Mouse (Mus musculus) embryonic facial prominence, embryonic 15.5 days (tissue): ENCODE measurements at regions not wholly inside any gene's neighbourhood (a gene's known extent, or its start where the extent isn't known, plus 50 kb on each side); places are given as distances from the start of the nearest gene placed in this dataset.

Experiments used
- ATAC-seq: fragments of 200-750 bp; cut with Nextera tagmentation; 2 replicates; pipeline ENCODE4 v1.8.0; 2017; ENCODE audit warnings: low read depth, moderate TSS enrichment; ENCODE audit not compliant: insufficient number of reproducible peaks, low FRiP score, low TSS enrichment
- H3K27ac ChIP-seq: fragments of 300-500 bp; sonication (generic); replicated peaks from 2 replicates; pipeline ENCODE4 v1.5.1; 2015; ENCODE audit warnings: mild to moderate bottlenecking, inconsistent platforms
- H3K27me3 ChIP-seq: fragments of 300-500 bp; sonication (generic); 2 replicates; pipeline ENCODE4 v1.6.1; 2015; ENCODE audit warnings: inconsistent platforms
- H3K36me3 ChIP-seq: fragments of 300-500 bp; sonication (generic); 2 replicates; pipeline ENCODE4 v1.6.1; 2015; ENCODE audit warnings: mild to moderate bottlenecking, inconsistent platforms
- H3K4me1 ChIP-seq: fragments of 300-500 bp; sonication (generic); 2 replicates; pipeline ENCODE4 v1.6.1; 2015; ENCODE audit warnings: inconsistent platforms
- H3K4me2 ChIP-seq: fragments of 300-500 bp; sonication (generic); replicated peaks from 2 replicates; pipeline ENCODE4 v1.6.1; 2015; ENCODE audit warnings: mild to moderate bottlenecking, inconsistent platforms
- H3K4me3 ChIP-seq: fragments of 300-500 bp; sonication (generic); replicated peaks from 2 replicates; pipeline ENCODE4 v1.5.1; 2015; ENCODE audit warnings: mild to moderate bottlenecking, inconsistent platforms
- H3K9ac ChIP-seq: fragments of 300-500 bp; sonication (generic); 2 replicates; pipeline ENCODE4 v1.6.1; 2015; ENCODE audit warnings: inconsistent platforms
- H3K9me3 ChIP-seq: fragments of 300-500 bp; sonication (generic); replicated peaks from 2 replicates; pipeline ENCODE4 v1.6.1; 2016; ENCODE audit warnings: inconsistent platforms
- WGBS: fragments of 180-500 bp; shearing (Covaris S2); methylation state at CpG from one replicate; pipeline ENCODE4 v1.1.7; 2015; 5-methylcytosine and 5-hydroxymethylcytosine counted together

- H3K27me3 ChIP-seq: no peaks in the 10 kb centered on the region
- peak overlapping the region; percentile 5; the same call in 1 of the 2 replicates for H3K27ac ChIP-seq
- no peak overlapping the region for H3K4me2 ChIP-seq
- H3K36me3 ChIP-seq: no peaks in the 10 kb centered on the region
- no peak for ATAC-seq
- H3K9me3 ChIP-seq: no peaks in the 10 kb centered on the region
- 65% methylated on average over 2 of the region's 2 CpGs for WGBS
- no peak overlapping the region for H3K9ac ChIP-seq
- H3K4me1 ChIP-seq: peaks cover 12% of the 10 kb centered on the region; the same call in 1 of the 2 replicates
- H3K4me3 ChIP-seq: no peak overlapping the region
Observed at GRCm38 (mm10) chr12:70649691-70650090, 175.6 kb upstream of the Frmd6 start.

GRCm38 (mm10) chr12:70650470-70650869, 174.8 kb upstream of the Frmd6 start:
- no peaks in the 10 kb centered on the region for H3K36me3 ChIP-seq

GRCm38 (mm10) chr12:70652751-70653150, 172.6 kb upstream of the Frmd6 start:
- no peak overlapping the region for H3K9ac ChIP-seq
- H3K4me1 ChIP-seq: peaks cover 18% of the 10 kb centered on the region
- no peak overlapping the region for H3K4me2 ChIP-seq
- H3K27ac ChIP-seq: no peak overlapping the region
- no peaks in the 10 kb centered on the region for H3K9me3 ChIP-seq
- no peak overlapping the region for H3K4me3 ChIP-seq
- no peaks in the 10 kb centered on the region for H3K27me3 ChIP-seq
- H3K36me3 ChIP-seq: no peaks in the 10 kb centered on the region
- WGBS: 88% methylated on average over 3 of the region's 3 CpGs
- ATAC-seq: no peak

More at GRCm38 (mm10) chr12:70650470-70650869, 174.8 kb upstream of the Frmd6 start:
- Histone ChIP-seq H3K4me2 (no peak overlapping the region), H3K4me1 (peaks cover 12% of the 10 kb centered on the region; the same call in 1 of the 2 replicates), H3K9me3 (no peaks in the 10 kb centered on the region), H3K9ac (no peak overlapping the region), H3K27me3 (no peaks in the 10 kb centered on the region), H3K27ac (no peak overlapping the region), H3K4me3 (no peak overlapping the region)
- 54% methylated on average over 4 of the region's 4 CpGs for WGBS
- ATAC-seq: no peak

GRCm38 (mm10) chr12:70653971-70654370, 171.3 kb upstream of the Frmd6 start:
- 81% methylated on average over 8 of the region's 8 CpGs for WGBS
- Histone ChIP-seq H3K27me3 (no peaks in the 10 kb centered on the region), H3K9me3 (no peaks in the 10 kb centered on the region), H3K4me3 (no peak overlapping the region), H3K36me3 (no peaks in the 10 kb centered on the region), H3K27ac (no peak overlapping the region), H3K9ac (no peak overlapping the region), H3K4me1 (peaks cover 14% of the 10 kb centered on the region), H3K4me2 (no peak overlapping the region)
- ATAC-seq: no peak

GRCm38 (mm10) chr12:70654546-70654945, 170.8 kb upstream of the Frmd6 start:
- no peak overlapping the region for H3K4me2 ChIP-seq
- no peak for ATAC-seq
- H3K9me3 ChIP-seq: no peaks in the 10 kb centered on the region
- no peaks in the 10 kb centered on the region for H3K36me3 ChIP-seq
- WGBS: 59% methylated on average over 3 of the region's 3 CpGs
- H3K27me3 ChIP-seq: no peaks in the 10 kb centered on the region
- H3K9ac ChIP-seq: no peak overlapping the region
- no peak overlapping the region for H3K27ac ChIP-seq
- no peak overlapping the region for H3K4me3 ChIP-seq
- peaks cover 14% of the 10 kb centered on the region for H3K4me1 ChIP-seq

- H3K27me3 ChIP-seq: no peaks in the 10 kb centered on the region
- H3K9me3 ChIP-seq: no peaks in the 10 kb centered on the region
- no peak overlapping the region for H3K9ac ChIP-seq
- H3K4me3 ChIP-seq: no peak overlapping the region
- ATAC-seq: no peak
- no peak overlapping the region for H3K27ac ChIP-seq
- 87% methylated on average over 2 of the region's 2 CpGs for WGBS
- no peaks in the 10 kb centered on the region for H3K36me3 ChIP-seq
- peaks cover 14% of the 10 kb centered on the region; the same call in 1 of the 2 replicates for H3K4me1 ChIP-seq
- no peak overlapping the region for H3K4me2 ChIP-seq
Observed at GRCm38 (mm10) chr12:70655411-70655811, 169.9 kb upstream of the Frmd6 start.

- no peak for ATAC-seq
- Histone ChIP-seq H3K4me1 (peaks cover 14% of the 10 kb centered on the region; the same call in 1 of the 2 replicates), H3K4me3 (no peak overlapping the region), H3K9ac (no peak overlapping the region), H3K27me3 (no peaks in the 10 kb centered on the region), H3K9me3 (no peaks in the 10 kb centered on the region), H3K27ac (no peak overlapping the region), H3K4me2 (no peak overlapping the region), H3K36me3 (no peaks in the 10 kb centered on the region)
- WGBS: 71% methylated on average over 8 of the region's 8 CpGs
Observed at GRCm38 (mm10) chr12:70655900-70656544, 169.3 kb upstream of the Frmd6 start.

- WGBS: 30% methylated on average over 7 of the region's 7 CpGs
- ATAC-seq: 0 out of 2 replicates have a peak, but pooled peaks have one; percentile 29
- H3K9me3 ChIP-seq: no peaks in the 10 kb centered on the region
- H3K27ac ChIP-seq: peak overlapping the region; percentile 18; the same call in 1 of the 2 replicates
- no peak overlapping the region for H3K4me2 ChIP-seq
- H3K9ac ChIP-seq: no peak overlapping the region
- H3K36me3 ChIP-seq: no peaks in the 10 kb centered on the region
- no peak overlapping the region for H3K4me3 ChIP-seq
- no peaks in the 10 kb centered on the region for H3K27me3 ChIP-seq
- peaks cover 14% of the 10 kb centered on the region; the same call in 1 of the 2 replicates for H3K4me1 ChIP-seq
Observed at GRCm38 (mm10) chr12:70656805-70657492, 168.4 kb upstream of the Frmd6 start.

- Histone ChIP-seq H3K4me3 (no peak overlapping the region), H3K4me2 (no peak overlapping the region), H3K9ac (no peak overlapping the region), H3K4me1 (peaks cover 14% of the 10 kb centered on the region; the same call in 1 of the 2 replicates), H3K36me3 (no peaks in the 10 kb centered on the region), H3K27ac (peak overlapping the region; percentile 18; the same call in 1 of the 2 replicates), H3K27me3 (no peaks in the 10 kb centered on the region), H3K9me3 (no peaks in the 10 kb centered on the region)
- WGBS: 69% methylated on average over 3 of the region's 3 CpGs
- ATAC-seq: no peak
Observed at GRCm38 (mm10) chr12:70657493-70657810, 167.9 kb upstream of the Frmd6 start.

GRCm38 (mm10) chr12:70658106-70658505, 167.2 kb upstream of the Frmd6 start:
- no peak for ATAC-seq
- 87% methylated on average over 5 of the region's 5 CpGs for WGBS
- peaks cover 14% of the 10 kb centered on the region; the same call in 1 of the 2 replicates for H3K4me1 ChIP-seq
- no peaks in the 10 kb centered on the region for H3K9me3 ChIP-seq
- H3K27ac ChIP-seq: no peak overlapping the region
- no peaks in the 10 kb centered on the region for H3K36me3 ChIP-seq
- no peak overlapping the region for H3K9ac ChIP-seq
- H3K4me2 ChIP-seq: no peak overlapping the region
- H3K4me3 ChIP-seq: no peak overlapping the region
- no peaks in the 10 kb centered on the region for H3K27me3 ChIP-seq

- Histone ChIP-seq H3K36me3 (no peaks in the 10 kb centered on the region), H3K27ac (no peak overlapping the region), H3K4me2 (no peak overlapping the region), H3K27me3 (no peaks in the 10 kb centered on the region), H3K9me3 (no peaks in the 10 kb centered on the region), H3K9ac (no peak overlapping the region), H3K4me3 (no peak overlapping the region), H3K4me1 (peaks cover 14% of the 10 kb centered on the region; the same call in 1 of the 2 replicates)
- WGBS: 81% methylated on average over 4 of the region's 4 CpGs
- no peak for ATAC-seq
Observed at GRCm38 (mm10) chr12:70660388-70660787, 164.9 kb upstream of the Frmd6 start.
